Mouse (Mus musculus): ENCODE data around the gene Hephl1. TPM values are rescaled to one million over a fixed set of nuclear protein-coding genes. Genes with fewer than 3 reads are reported as not detected.
"Not testable (repeated sequence)": the region's sequence is repeated elsewhere in the genome, so short reads cannot be mapped to it uniquely, and the experiment has no call there.

Hephl1 gene
- polyA plus RNA-seq, 1 experiment from 2014 or later, result not detected

DNA sequence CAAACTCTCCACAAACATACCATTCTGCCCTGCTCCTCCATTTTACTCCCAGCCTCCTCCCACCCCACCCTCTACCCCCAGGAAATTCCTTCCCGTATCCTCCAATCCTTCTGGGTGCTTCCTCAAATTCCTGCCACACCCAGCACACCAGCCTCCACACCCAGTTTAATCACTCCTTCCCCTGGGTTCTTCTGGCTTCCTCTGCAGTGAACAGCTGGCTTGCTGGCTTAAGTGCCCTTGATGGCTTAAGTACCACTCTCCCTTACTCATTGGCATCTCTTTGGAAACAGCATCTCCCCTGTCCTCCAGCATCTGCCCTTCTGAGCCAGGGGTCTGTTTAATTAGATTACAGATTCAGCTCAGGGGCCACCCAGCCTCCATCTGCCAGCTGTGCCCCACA lies 7.6 kb upstream of the Hephl1 start:
- no peaks in the 10 kb centered on the region for H3K27me3 ChIP-seq (ENCODE audit: insufficient read depth, low read length)
- no peaks in the 10 kb centered on the region for H3K36me3 ChIP-seq (ENCODE audit: insufficient read depth)
- TF ChIP-seq CTCF (IDR thresholded peaks at IDR 0.05; ENCODE audit: low read depth), result no peak
- no peak overlapping the region for H3K9ac ChIP-seq
- H3K4me2 ChIP-seq, result no peak overlapping the region
- WGBS, result 29% methylated on average over 1 of the region's 1 CpGs
- no peak for ATAC-seq (ENCODE audit: insufficient read depth)
- no peaks in the 10 kb centered on the region for H3K4me1 ChIP-seq (ENCODE audit: insufficient read depth)
- H3K4me3 ChIP-seq (ENCODE audit: low read depth, low read length), result no peak overlapping the region
- no peak overlapping the region for H3K27ac ChIP-seq (ENCODE audit: low read depth)
- DNase-seq, result no peak
- no peaks in the 10 kb centered on the region for H3K9me3 ChIP-seq (ENCODE audit: low read depth, low read length)

- 83% methylated on average over 2 of the region's 2 CpGs for WGBS
- H3K9me3 ChIP-seq (ENCODE audit: low read depth, low read length), result no peaks in the 10 kb centered on the region
- no peak overlapping the region for H3K9ac ChIP-seq
- H3K4me1 ChIP-seq (ENCODE audit: insufficient read depth), result no peaks in the 10 kb centered on the region
- H3K4me2 ChIP-seq, result no peak overlapping the region
- no peaks in the 10 kb centered on the region for H3K27me3 ChIP-seq (ENCODE audit: insufficient read depth, low read length)
- DNase-seq (no peak), ATAC-seq (ENCODE audit: insufficient read depth) (no peak)
- no peak for TF ChIP-seq CTCF (IDR thresholded peaks at IDR 0.05; ENCODE audit: low read depth)
- H3K4me3 ChIP-seq (ENCODE audit: low read depth, low read length), result no peak overlapping the region
- no peaks in the 10 kb centered on the region for H3K36me3 ChIP-seq (ENCODE audit: insufficient read depth)
- no peak overlapping the region for H3K27ac ChIP-seq (ENCODE audit: low read depth)
Observed at GRCm38 (mm10) chr9:15116165-15116564, 4.3 kb upstream of the Hephl1 start.

- WGBS, result 78% methylated on average over 6 of the region's 6 CpGs
- H3K36me3 ChIP-seq (ENCODE audit: insufficient read depth), result no peaks in the 10 kb centered on the region
- H3K4me2 ChIP-seq, result no peak overlapping the region
- no peaks in the 10 kb centered on the region for H3K4me1 ChIP-seq (ENCODE audit: insufficient read depth)
- no peak overlapping the region for H3K9ac ChIP-seq
- H3K27me3 ChIP-seq (ENCODE audit: insufficient read depth, low read length), result no peaks in the 10 kb centered on the region
- H3K27ac ChIP-seq (ENCODE audit: low read depth), result no peak overlapping the region
- DNase-seq, result no peak
- no peak for TF ChIP-seq CTCF (IDR thresholded peaks at IDR 0.05; ENCODE audit: low read depth)
- no peak overlapping the region for H3K4me3 ChIP-seq (ENCODE audit: low read depth, low read length)
- no peaks in the 10 kb centered on the region for H3K9me3 ChIP-seq (ENCODE audit: low read depth, low read length)
- no peak for ATAC-seq (ENCODE audit: insufficient read depth)
Observed at GRCm38 (mm10) chr9:15114102-15114501, 2.2 kb upstream of the Hephl1 start.

GRCm38 (mm10) chr9:15108101-15108500 lies 3.8 kb downstream of the Hephl1 start:
- DNase-seq (no peak), ATAC-seq (ENCODE audit: insufficient read depth) (no peak)
- Histone ChIP-seq H3K4me3 (ENCODE audit: low read depth, low read length) (no peak overlapping the region), H3K27me3 (ENCODE audit: insufficient read depth, low read length) (no peaks in the 10 kb centered on the region), H3K36me3 (ENCODE audit: insufficient read depth) (no peaks in the 10 kb centered on the region), H3K27ac (ENCODE audit: low read depth) (no peak overlapping the region), H3K9me3 (ENCODE audit: low read depth, low read length) (no peaks in the 10 kb centered on the region), H3K4me1 (ENCODE audit: insufficient read depth) (no peaks in the 10 kb centered on the region), H3K9ac (no peak overlapping the region), H3K4me2 (no peak overlapping the region)
- WGBS, result 80% methylated on average over 9 of the region's 9 CpGs
- no peak for TF ChIP-seq CTCF (IDR thresholded peaks at IDR 0.05; ENCODE audit: low read depth)

GRCm38 (mm10) chr9:15105136-15105535 lies 6.8 kb downstream of the Hephl1 start:
- H3K9me3 ChIP-seq (ENCODE audit: low read depth, low read length), result no peaks in the 10 kb centered on the region
- H3K4me3 ChIP-seq (ENCODE audit: low read depth, low read length), result no peak overlapping the region
- no peaks in the 10 kb centered on the region for H3K4me1 ChIP-seq (ENCODE audit: insufficient read depth)
- TF ChIP-seq CTCF (IDR thresholded peaks at IDR 0.05; ENCODE audit: low read depth), result no peak
- no peak overlapping the region for H3K27ac ChIP-seq (ENCODE audit: low read depth)
- H3K9ac ChIP-seq, result no peak overlapping the region
- ATAC-seq (ENCODE audit: insufficient read depth) (no peak), DNase-seq (no peak)
- no peaks in the 10 kb centered on the region for H3K36me3 ChIP-seq (ENCODE audit: insufficient read depth)
- WGBS, result 77% methylated on average over 4 of the region's 4 CpGs
- no peak overlapping the region for H3K4me2 ChIP-seq
- H3K27me3 ChIP-seq (ENCODE audit: insufficient read depth, low read length), result no peaks in the 10 kb centered on the region

DNA sequence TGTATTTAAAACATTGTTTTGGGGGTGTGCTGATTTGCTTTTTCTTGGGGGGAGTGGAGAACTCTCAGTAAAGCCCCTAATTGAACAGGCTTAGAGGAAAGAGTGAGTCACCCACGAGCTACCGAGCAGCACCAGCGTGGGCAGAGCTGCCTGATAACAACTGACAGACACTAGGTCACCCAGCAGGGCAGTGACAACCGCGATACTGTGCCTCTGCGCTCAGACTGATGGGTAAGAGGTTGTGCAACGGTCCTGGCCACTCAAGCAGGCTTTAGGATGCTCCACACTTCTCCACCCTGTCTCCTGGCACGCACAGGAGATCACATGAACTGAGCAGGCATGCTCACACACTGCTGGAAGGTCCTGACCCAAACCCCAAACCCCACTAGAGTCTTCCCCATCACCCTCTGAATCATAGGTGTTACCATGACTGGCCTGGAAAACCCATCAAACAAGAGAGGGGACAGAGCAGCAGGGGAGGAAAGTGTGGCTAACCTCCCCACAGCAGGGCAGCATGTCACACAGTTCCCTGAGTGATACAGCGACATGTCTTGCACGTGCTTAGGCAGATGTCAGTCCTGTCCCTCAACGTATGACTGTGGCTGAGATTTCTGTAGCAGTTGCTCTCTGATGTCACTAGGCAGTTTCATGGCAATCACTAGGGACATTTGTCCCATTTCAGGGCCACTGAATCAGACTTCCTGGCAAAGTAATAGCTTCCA lies 8.2 kb downstream of the Hephl1 start:
- DNase-seq (no peak), ATAC-seq (ENCODE audit: insufficient read depth) (no peak)
- Histone ChIP-seq H3K9ac (no peak overlapping the region), H3K4me2 (no peak overlapping the region), H3K27me3 (ENCODE audit: insufficient read depth, low read length) (no peaks in the 10 kb centered on the region), H3K4me3 (ENCODE audit: low read depth, low read length) (no peak overlapping the region), H3K27ac (ENCODE audit: low read depth) (no peak overlapping the region), H3K36me3 (ENCODE audit: insufficient read depth) (no peaks in the 10 kb centered on the region), H3K4me1 (ENCODE audit: insufficient read depth) (no peaks in the 10 kb centered on the region), H3K9me3 (ENCODE audit: low read depth, low read length) (no peaks in the 10 kb centered on the region)
- no peak for TF ChIP-seq CTCF (IDR thresholded peaks at IDR 0.05; ENCODE audit: low read depth)
- WGBS, result 39% methylated on average over 11 of the region's 11 CpGs

DNA sequence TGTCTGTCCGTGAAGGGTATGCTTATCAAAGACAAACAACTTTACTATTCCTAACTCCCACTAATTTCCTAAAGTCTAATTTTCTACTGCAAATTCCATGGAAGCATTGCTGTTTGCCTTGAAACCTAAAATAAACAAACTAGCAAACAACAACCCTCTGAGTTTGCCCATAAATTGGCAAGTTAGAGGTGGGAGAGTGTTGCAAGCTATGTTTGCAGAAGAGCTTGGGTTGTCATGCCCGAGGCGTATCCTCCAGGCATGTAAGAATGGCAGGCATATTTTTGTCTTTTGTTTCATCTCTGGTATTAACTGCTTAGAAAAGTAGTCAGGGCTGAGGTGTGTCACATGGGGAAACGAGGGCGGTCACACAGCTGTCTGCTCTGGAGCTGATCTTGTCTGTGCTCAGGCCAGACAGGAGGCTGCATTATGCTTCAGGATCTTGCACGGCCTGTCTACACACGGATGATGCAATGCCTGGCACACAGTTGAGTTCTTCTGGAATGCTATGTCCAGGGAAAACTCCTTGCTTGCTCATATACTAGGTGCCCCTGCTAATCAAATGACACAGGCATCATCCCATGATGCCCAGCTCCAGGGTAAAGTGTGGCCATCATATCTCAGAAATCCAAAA lies 10.3 kb downstream of the Hephl1 start:
- Histone ChIP-seq H3K9ac (no peak overlapping the region), H3K4me3 (ENCODE audit: low read depth, low read length) (no peak overlapping the region), H3K36me3 (ENCODE audit: insufficient read depth) (no peaks in the 10 kb centered on the region), H3K27ac (ENCODE audit: low read depth) (no peak overlapping the region), H3K4me1 (ENCODE audit: insufficient read depth) (no peaks in the 10 kb centered on the region), H3K27me3 (ENCODE audit: insufficient read depth, low read length) (no peaks in the 10 kb centered on the region), H3K9me3 (ENCODE audit: low read depth, low read length) (no peaks in the 10 kb centered on the region), H3K4me2 (no peak overlapping the region)
- WGBS, result 62% methylated on average over 7 of the region's 7 CpGs
- DNase-seq, result no peak
- ATAC-seq (ENCODE audit: insufficient read depth), result no peak
- no peak for TF ChIP-seq CTCF (IDR thresholded peaks at IDR 0.05; ENCODE audit: low read depth)

DNA sequence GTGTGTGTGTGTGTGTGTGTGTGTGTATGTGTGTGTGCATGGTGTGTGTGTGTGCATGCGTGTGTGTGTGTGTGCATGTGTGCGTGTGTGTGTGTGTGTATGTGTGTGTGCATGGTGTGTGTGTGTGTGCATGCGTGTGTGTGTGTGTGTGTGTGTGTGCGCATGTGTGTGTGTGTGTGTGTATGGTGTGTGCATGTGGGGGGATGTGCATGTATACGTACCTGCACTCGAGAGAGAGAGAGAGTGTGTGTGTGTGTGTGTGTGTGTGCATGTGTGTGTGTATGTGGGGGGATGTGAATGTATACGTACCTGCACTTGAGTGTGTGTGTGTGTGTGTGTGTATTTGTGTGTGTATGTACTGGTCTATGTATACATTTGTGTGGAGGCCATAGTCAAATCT lies 13.5 kb downstream of the Hephl1 start:
- not testable (repeated sequence) for ATAC-seq (ENCODE audit: insufficient read depth); H3K36me3 ChIP-seq (ENCODE audit: insufficient read depth)
- WGBS, result 80% methylated on average over 7 of the region's 7 CpGs

More for the DNA sequence above, 13.5 kb downstream of the Hephl1 start:
- not testable (repeated sequence) for DNase-seq; H3K27ac ChIP-seq (ENCODE audit: low read depth); H3K4me1 ChIP-seq (ENCODE audit: insufficient read depth); H3K9me3 ChIP-seq (ENCODE audit: low read depth, low read length); H3K27me3 ChIP-seq (ENCODE audit: insufficient read depth, low read length); H3K4me3 ChIP-seq (ENCODE audit: low read depth, low read length); H3K4me2 ChIP-seq; H3K9ac ChIP-seq

Data from lung, embryonic 14.5 days (tissue).